Mouse (Mus musculus): ENCODE data around the gene Rgsl1.
"Not testable (repeated sequence)": the region's sequence is repeated elsewhere in the genome, so short reads cannot be mapped to it uniquely, and the experiment has no call there.

- TF ChIP-seq CTCF, POLR2A (IDR thresholded peaks at IDR 0.05; ENCODE audit: extremely low read depth, insufficient read depth, low read length): not testable (repeated sequence)
These were observed 74.4 kb downstream of the Rgsl1 start for GRCm38 (mm10) chr1:153769571-153769970.

All from cortical plate, adult 2 months (tissue).